Mouse (Mus musculus) lung, postnatal 0 days (tissue): ENCODE measurements around the gene Tnni3.

ENCODE experiments used
- CTCF ChIP-seq: IDR thresholded peaks from 2 replicates; pipeline ENCODE4 v1.5.1; 2016; ENCODE audit warnings: antibody characterized with exemption, mild to moderate bottlenecking
- EP300 ChIP-seq: IDR thresholded peaks from 2 replicates; pipeline ENCODE4 v1.6.1; 2016; ENCODE audit warnings: antibody characterized with exemption, mild to moderate bottlenecking, control low read depth

GRCm38 (mm10) chr7:4532005-4532729, 8.1 kb upstream of the Tnni3 start, which contains the start of gene Dnaaf3:
- TF ChIP-seq CTCF (no peak), EP300 (peak; percentile 40; the same call in 1 of the 2 replicates)
